In genomic region chr2:102136184-102136583, GRCm38 (mm10) we compare ENCODE assay signal across 16 mouse cellular contexts. TPM values are rescaled to one million over a fixed set of nuclear protein-coding genes. Genes with fewer than 3 reads are reported as not detected.
DNase-seq lines count a peak whose midpoint lies in the region; ATAC-seq and TF ChIP-seq lines count a peak whose summit lies in the region.
"Had no signal": no experiment of that assay in that cellular context is flagged by ENCODE, and none has a peak within 500 bp of the region (broad histone marks: within the 10 kb centered on the region; RNA-seq: fewer than 3 reads in every experiment).

No protein-coding gene starts in this region.

- no peaks in the 10 kb centered on the region for H3K9me3 ChIP-seq in hindbrain, embryonic 14.5 days (ENCODE audit: control insufficient read depth, low read length)
- no peaks in the 10 kb centered on the region for H3K9me3 ChIP-seq in hindbrain, embryonic 16.5 days (ENCODE audit: control insufficient read depth, low read length)
- H3K9me3 ChIP-seq in embryonic facial prominence, embryonic 14.5 days (ENCODE audit: control insufficient read depth, low read length), result no peaks in the 10 kb centered on the region
- no peaks in the 10 kb centered on the region for H3K9me3 ChIP-seq in limb, embryonic 10.5 days (replicated peaks)
- H3K9me3 ChIP-seq in stomach, postnatal 0 days (ENCODE audit: control insufficient read depth, low read length), result no peaks in the 10 kb centered on the region
- H3K9me3 ChIP-seq: liver, embryonic 13.5 days had no signal

- no peaks in the 10 kb centered on the region for H3K36me3 ChIP-seq in hindbrain, embryonic 14.5 days (replicated peaks; ENCODE audit: control insufficient read depth, insufficient read depth)
- H3K36me3 ChIP-seq in hindbrain, embryonic 16.5 days (ENCODE audit: control insufficient read depth, insufficient read depth, low read length), result no peaks in the 10 kb centered on the region
- H3K36me3 ChIP-seq in embryonic facial prominence, embryonic 14.5 days (ENCODE audit: control insufficient read depth, insufficient read depth, low read length), result no peaks in the 10 kb centered on the region
- no peaks in the 10 kb centered on the region for H3K36me3 ChIP-seq in limb, embryonic 10.5 days
- H3K36me3 ChIP-seq in stomach, postnatal 0 days (ENCODE audit: control insufficient read depth, insufficient read depth, low read length), result no peaks in the 10 kb centered on the region
- H3K36me3 ChIP-seq: liver, embryonic 13.5 days had no signal

- H3K9ac ChIP-seq in hindbrain, embryonic 14.5 days, result no peak overlapping the region
- no peak overlapping the region for H3K9ac ChIP-seq in hindbrain, embryonic 16.5 days (ENCODE audit: low read depth, low read length)
- H3K9ac ChIP-seq in embryonic facial prominence, embryonic 14.5 days (ENCODE audit: low read depth, low read length), result no peak overlapping the region
- H3K9ac ChIP-seq in stomach, postnatal 0 days (ENCODE audit: low read length), result no peak overlapping the region
- H3K9ac ChIP-seq: liver, embryonic 13.5 days; lung, embryonic 14.5 days had no signal

- peak overlapping the region; percentile 0; the same call in 1 of the 2 replicates for H3K27ac ChIP-seq in hindbrain, embryonic 14.5 days
- H3K27ac ChIP-seq in hindbrain, embryonic 16.5 days (ENCODE audit: low read depth, low read length), result no peak overlapping the region
- peak overlapping the region; percentile 67 for H3K27ac ChIP-seq in embryonic facial prominence, embryonic 14.5 days (replicated peaks; ENCODE audit: low read depth, low read length)
- H3K27ac ChIP-seq in limb, embryonic 10.5 days, result peak overlapping the region; percentile 36; the same call in 1 of the 2 replicates
- peak overlapping the region; percentile 78 for H3K27ac ChIP-seq in stomach, postnatal 0 days (replicated peaks)
- H3K27ac ChIP-seq: liver, embryonic 13.5 days had no signal

- no peaks in the 10 kb centered on the region for H3K27me3 ChIP-seq in hindbrain, embryonic 14.5 days (ENCODE audit: control insufficient read depth, insufficient read depth, low read length)
- no peaks in the 10 kb centered on the region for H3K27me3 ChIP-seq in hindbrain, embryonic 16.5 days (replicated peaks; ENCODE audit: control insufficient read depth, insufficient read depth, low read length)
- no peaks in the 10 kb centered on the region for H3K27me3 ChIP-seq in embryonic facial prominence, embryonic 14.5 days (replicated peaks; ENCODE audit: control insufficient read depth, insufficient read depth, low read length)
- no peaks in the 10 kb centered on the region for H3K27me3 ChIP-seq in limb, embryonic 10.5 days (ENCODE audit: low read depth, poor library complexity, severe bottlenecking)
- no peaks in the 10 kb centered on the region for H3K27me3 ChIP-seq in stomach, postnatal 0 days (ENCODE audit: control insufficient read depth, insufficient read depth, low read length)
- H3K27me3 ChIP-seq: liver, embryonic 13.5 days had no signal

- no peak for ATAC-seq in hindbrain, embryonic 14.5 days (ENCODE audit: low FRiP score)
- no peak for ATAC-seq in hindbrain, embryonic 16.5 days
- no peak for ATAC-seq in embryonic facial prominence, embryonic 14.5 days (ENCODE audit: low read depth)
- no peak for ATAC-seq in stomach, postnatal 0 days (ENCODE audit: low FRiP score, low TSS enrichment)

- peaks cover 61% of the 10 kb centered on the region for H3K4me1 ChIP-seq in hindbrain, embryonic 14.5 days (replicated peaks; ENCODE audit: control insufficient read depth, insufficient read depth, low read length)
- H3K4me1 ChIP-seq in hindbrain, embryonic 16.5 days (ENCODE audit: control insufficient read depth, insufficient read depth, low read depth, low read length), result peaks cover 36% of the 10 kb centered on the region
- peaks cover 73% of the 10 kb centered on the region for H3K4me1 ChIP-seq in embryonic facial prominence, embryonic 14.5 days (ENCODE audit: control insufficient read depth, insufficient read depth, low read length)
- H3K4me1 ChIP-seq in limb, embryonic 10.5 days, result peaks cover 94% of the 10 kb centered on the region
- H3K4me1 ChIP-seq in stomach, postnatal 0 days (replicated peaks; ENCODE audit: control insufficient read depth, insufficient read depth), result peaks cover 24% of the 10 kb centered on the region

- no peak overlapping the region for H3K4me3 ChIP-seq in hindbrain, embryonic 14.5 days (replicated peaks; ENCODE audit: low read length)
- no peak overlapping the region for H3K4me3 ChIP-seq in hindbrain, embryonic 16.5 days (ENCODE audit: low read length)
- no peak overlapping the region for H3K4me3 ChIP-seq in embryonic facial prominence, embryonic 14.5 days (ENCODE audit: low read depth, low read length)
- no peak overlapping the region for H3K4me3 ChIP-seq in limb, embryonic 10.5 days
- H3K4me3 ChIP-seq in stomach, postnatal 0 days (ENCODE audit: low read depth, low read length), result no peak overlapping the region
- H3K4me3 ChIP-seq: liver, embryonic 13.5 days had no signal

- no peak for TF ChIP-seq EP300 in stomach, postnatal 0 days (optimal IDR thresholded peaks at IDR 0.05)

- no peak overlapping the region for H3K4me2 ChIP-seq in hindbrain, embryonic 14.5 days (replicated peaks)
- H3K4me2 ChIP-seq in hindbrain, embryonic 16.5 days (ENCODE audit: low read length), result no peak overlapping the region
- no peak overlapping the region for H3K4me2 ChIP-seq in embryonic facial prominence, embryonic 14.5 days (ENCODE audit: low read depth, low read length)
- H3K4me2 ChIP-seq in stomach, postnatal 0 days (replicated peaks; ENCODE audit: low read depth), result no peak overlapping the region
- H3K4me2 ChIP-seq: heart, embryonic 11.5 days; liver, embryonic 13.5 days; lung, embryonic 14.5 days had no signal

- no peak for TF ChIP-seq CTCF in stomach, postnatal 0 days (IDR thresholded peaks at IDR 0.05; ENCODE audit: low read depth)

- WGBS in hindbrain, embryonic 14.5 days, result 85% methylated on average over 3 of the region's 3 CpGs
- WGBS in hindbrain, embryonic 16.5 days, result 87% methylated on average over 3 of the region's 3 CpGs
- WGBS in embryonic facial prominence, embryonic 14.5 days, result 67% methylated on average over 3 of the region's 3 CpGs
- 80% methylated on average over 3 of the region's 3 CpGs for WGBS in limb, embryonic 10.5 days
- WGBS in stomach, postnatal 0 days, result 57% methylated on average over 3 of the region's 3 CpGs

- no peak for DNase-seq in hindbrain, embryonic 14.5 days (ENCODE audit: low spot score)
- DNase-seq in embryonic facial prominence, embryonic 14.5 days (ENCODE audit: low spot score), result no peak
- no peak for DNase-seq in limb, embryonic 10.5 days (ENCODE audit: low spot score)
- no peak for DNase-seq in stomach, postnatal 0 days (ENCODE audit: low spot score)
- no peak for DNase-seq in retina, embryonic 14.5 days (ENCODE audit: low spot score)
- no peak for DNase-seq in cerebellum, adult 9-10 months
- DNase-seq: adrenal gland, adult 2 months; cerebellum, adult 9-11 months; heart, postnatal 10 days; kidney, adult 9 months; kidney, postnatal 25 days; liver, embryonic 13.5 days; lung, embryonic 14.5 days; lung, postnatal 36 days had no signal

RNA-seq across cellular contexts. Expression of gene Ldlrad3, which starts 50.0 kb away (rescaled TPM):
- polyA plus RNA-seq in hindbrain, embryonic 14.5 days (2014; fragmentation: Nextera tagmentation; extraction: Ambion mirVana), result 28.4 and 29.4 TPM in 2 replicates
- 24.6 and 30.3 TPM in 2 replicates for polyA plus RNA-seq in hindbrain, embryonic 16.5 days (2015; fragmentation: Nextera tagmentation; extraction: Ambion mirVana)
- 48.2 and 48.8 TPM in 2 replicates for polyA plus RNA-seq in embryonic facial prominence, embryonic 14.5 days (2014; fragmentation: Nextera tagmentation; extraction: Ambion mirVana)
- 60.3 and 64.1 TPM in 2 replicates for polyA plus RNA-seq in limb, embryonic 10.5 days (2016; fragmentation: Nextera tagmentation; extraction: Ambion mirVana)
- polyA plus RNA-seq in stomach, postnatal 0 days (2015; fragmentation: Nextera tagmentation; extraction: Ambion mirVana), result 20.5 and 23.4 TPM in 2 replicates
